Mouse (Mus musculus) layer of hippocampus, postnatal 25 days (tissue): ENCODE data around the gene Spock1. TPM values are rescaled to one million over a fixed set of nuclear protein-coding genes. Genes with fewer than 3 reads are reported as not detected.

Source experiments
- DNase-seq, 2 experiments: peaks; one replicate each; pipeline ENCODE4 v3.0.0; 2022; ENCODE audit warnings: mixed read lengths in 2 of 2, low spot score in 1 of 2; ENCODE audit errors: extremely low spot score in 1 of 2
- total RNA-seq, 2 experiments: library from RNA; stranded (reverse); gene quantifications; 2 replicates each; pipeline ENCODE4 v1.2.3; 2021

The Spock1 gene
- total RNA-seq, 2 experiments from 2014 or later: 184 to 193 TPM

DNA sequence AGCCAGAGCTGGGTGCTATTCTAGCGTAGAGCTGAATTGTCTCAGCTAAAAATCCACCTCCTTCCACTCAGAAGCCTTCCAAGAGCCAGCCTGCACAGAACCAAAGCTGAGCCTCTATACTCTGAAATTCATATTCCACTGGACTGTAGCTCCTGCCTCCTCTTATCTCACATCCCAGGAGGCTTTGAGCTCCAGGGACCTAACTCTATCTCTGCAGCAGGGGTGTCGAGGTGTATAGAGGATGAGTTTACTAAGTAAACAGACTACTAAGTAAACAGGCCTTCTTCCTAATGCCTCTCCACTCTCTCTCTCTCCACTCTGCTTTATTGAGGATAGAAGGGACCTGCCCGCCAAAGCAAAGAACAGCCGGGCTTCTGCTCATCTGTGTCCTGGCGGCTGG lies 167.7 kb downstream of the Spock1 start:
- DNase-seq: no peak

DNA sequence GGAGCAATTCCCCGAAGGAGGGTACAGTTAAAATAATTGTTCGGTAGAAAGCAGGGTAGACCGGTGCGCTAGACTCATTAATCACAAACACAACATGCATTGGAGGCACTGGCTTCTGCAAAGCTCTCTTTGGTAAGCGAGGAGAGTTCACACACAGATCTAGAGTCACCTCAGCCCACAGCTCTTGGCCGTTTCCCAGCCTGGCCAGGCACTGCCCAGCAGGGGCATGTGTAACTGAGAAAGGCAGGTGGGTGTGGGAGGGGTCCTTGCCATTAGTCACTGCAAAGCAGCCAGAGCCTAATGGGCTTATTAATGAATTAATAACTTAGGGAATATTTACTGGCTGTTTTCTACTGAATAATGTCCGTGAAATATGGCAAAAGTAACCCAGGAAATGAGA lies 172.1 kb downstream of the Spock1 start:
- DNase-seq: no peak

- DNase-seq: no peak
Observed at GRCm38 (mm10) chr13:57734549-57734948, 173.6 kb downstream of the Spock1 start.

GRCm38 (mm10) chr13:57733521-57733920 lies 174.6 kb downstream of the Spock1 start:
- DNase-seq: no peak

- DNase-seq: no peak
Observed at GRCm38 (mm10) chr13:57732251-57732650, 175.9 kb downstream of the Spock1 start.

- DNase-seq: no peak
Observed at GRCm38 (mm10) chr13:57727716-57728115, 180.4 kb downstream of the Spock1 start.

- DNase-seq: no peak
Observed at GRCm38 (mm10) chr13:57726654-57727053, 181.5 kb downstream of the Spock1 start.

- DNase-seq: no peak
Observed at GRCm38 (mm10) chr13:57722329-57722936, 185.7 kb downstream of the Spock1 start.

GRCm38 (mm10) chr13:57721524-57722279 lies 186.4 kb downstream of the Spock1 start:
- DNase-seq: peak; percentile 16 to 28

GRCm38 (mm10) chr13:57718087-57718486 lies 190.0 kb downstream of the Spock1 start:
- DNase-seq: no peak

- DNase-seq: no peak
Observed at GRCm38 (mm10) chr13:57712910-57713309, 195.2 kb downstream of the Spock1 start.

DNA sequence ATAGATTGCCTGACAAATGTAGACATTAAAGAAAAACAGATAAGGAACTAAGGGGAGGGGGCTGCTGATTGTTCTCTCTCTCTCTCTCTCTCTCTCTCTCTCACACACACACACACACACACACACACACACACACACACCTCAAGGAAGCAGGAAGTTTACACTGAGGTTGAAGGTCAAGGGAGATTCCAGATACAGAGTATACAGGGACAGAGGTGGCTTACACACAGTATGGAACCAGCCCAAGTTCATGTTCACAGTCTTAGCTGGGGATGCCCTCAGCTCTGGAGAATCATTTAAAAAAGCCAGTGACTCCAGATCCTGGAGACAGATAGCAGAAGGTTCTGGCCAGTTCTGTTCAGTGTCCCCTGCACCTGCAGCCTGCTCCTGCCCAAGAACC lies 199.7 kb downstream of the Spock1 start:
- no peak for DNase-seq

- DNase-seq: no peak
Observed at GRCm38 (mm10) chr13:57702966-57703365, 205.2 kb downstream of the Spock1 start.

GRCm38 (mm10) chr13:57696685-57697084 lies 211.4 kb downstream of the Spock1 start:
- no peak for DNase-seq

- DNase-seq: no peak
Observed at GRCm38 (mm10) chr13:57688926-57689325, 219.2 kb downstream of the Spock1 start.

GRCm38 (mm10) chr13:57686437-57686836 lies 221.7 kb downstream of the Spock1 start:
- no peak for DNase-seq

GRCm38 (mm10) chr13:57685201-57685600 lies 222.9 kb downstream of the Spock1 start:
- DNase-seq: no peak

- no peak for DNase-seq
Observed at GRCm38 (mm10) chr13:57679591-57679990, 228.5 kb downstream of the Spock1 start.

DNA sequence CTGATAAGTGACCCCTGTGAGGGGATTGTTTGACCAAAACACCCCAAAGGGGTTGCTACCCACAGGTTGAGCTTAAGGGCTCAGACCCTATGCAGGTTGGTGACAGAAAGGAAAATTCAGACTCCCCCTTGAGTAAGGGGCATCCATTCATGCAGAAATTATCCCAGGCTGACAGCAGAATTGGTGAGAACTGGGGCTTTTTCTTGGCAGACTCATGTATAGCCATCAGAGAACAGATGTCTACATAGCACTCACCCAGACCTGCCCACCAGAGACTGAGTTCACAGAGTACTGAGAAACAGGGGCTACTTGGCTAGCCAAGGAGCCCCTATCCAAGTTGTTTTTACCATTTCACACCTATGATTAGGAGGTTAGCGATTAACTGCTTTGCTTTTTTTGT lies 231.3 kb downstream of the Spock1 start:
- no peak for DNase-seq

GRCm38 (mm10) chr13:57673399-57673798 lies 234.7 kb downstream of the Spock1 start:
- DNase-seq: no peak

DNA sequence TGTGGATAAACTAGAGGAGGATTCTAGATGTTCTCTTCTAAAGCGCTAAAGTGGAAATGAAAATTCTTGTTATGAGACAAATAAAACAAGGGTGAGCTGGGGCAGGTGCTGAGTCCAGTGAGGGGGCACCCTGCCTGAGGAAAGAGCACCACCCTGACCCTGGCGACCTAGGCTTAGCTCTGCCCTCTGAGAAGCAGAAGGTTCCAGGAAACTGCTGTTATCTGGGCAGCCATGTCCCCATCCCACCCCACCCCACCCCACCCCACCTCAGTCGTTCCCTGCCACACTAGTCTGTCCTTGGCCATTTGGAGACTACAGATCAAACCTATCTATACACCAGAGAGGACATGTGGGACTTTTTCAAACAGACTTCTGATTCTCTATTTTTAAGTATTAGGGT lies 235.4 kb downstream of the Spock1 start:
- no peak for DNase-seq

- no peak for DNase-seq
Observed at GRCm38 (mm10) chr13:57671919-57672318, 236.2 kb downstream of the Spock1 start.
